Mouse (Mus musculus) lung, embryonic 14.5 days (tissue): ENCODE results near the gene Adgrl4. TPM values are rescaled to one million over a fixed set of nuclear protein-coding genes. Genes with fewer than 3 reads are reported as not detected.

Experiments
- ATAC-seq: fragments of 200-750 bp; cut with Nextera tagmentation; 2 replicates; pipeline ENCODE4 v1.8.0; 2017; ENCODE audit warnings: mild to moderate bottlenecking, moderate TSS enrichment, moderate library complexity; ENCODE audit not compliant: insufficient read depth
- DNase-seq: peaks from one replicate; pipeline ENCODE4 v3.0.0-alpha.2; 2015
- H3K27ac ChIP-seq: fragments of 300-500 bp; sonication (generic); 2 replicates; pipeline ENCODE4 v1.5.1; 2014; ENCODE audit warnings: low read depth, mild to moderate bottlenecking, moderate library complexity
- H3K27me3 ChIP-seq: fragments of 300-500 bp; sonication (generic); 2 replicates; pipeline ENCODE4 v1.6.1; 2014; ENCODE audit warnings: low read length, control low read depth; ENCODE audit not compliant: insufficient read depth
- H3K36me3 ChIP-seq: fragments of 300-500 bp; sonication (generic); 2 replicates; pipeline ENCODE4 v1.6.1; 2014; ENCODE audit warnings: control low read depth; ENCODE audit not compliant: insufficient read depth
- H3K4me1 ChIP-seq: fragments of 300-500 bp; sonication (generic); 2 replicates; pipeline ENCODE4 v1.6.1; 2014; ENCODE audit warnings: antibody characterized with exemption, control low read depth; ENCODE audit not compliant: insufficient read depth
- H3K4me2 ChIP-seq: fragments of 300-500 bp; sonication (generic); 2 replicates; pipeline ENCODE4 v1.6.1; 2014; ENCODE audit warnings: mild to moderate bottlenecking
- H3K4me3 ChIP-seq: fragments of 300-500 bp; sonication (generic); 2 replicates; pipeline ENCODE4 v1.5.1; 2014; ENCODE audit warnings: low read depth, low read length
- H3K9ac ChIP-seq: fragments of 300-500 bp; sonication (generic); 2 replicates; pipeline ENCODE4 v1.6.1; 2014
- H3K9me3 ChIP-seq: fragments of 300-500 bp; sonication (generic); 2 replicates; pipeline ENCODE4 v1.6.1; 2016; ENCODE audit warnings: low read depth, low read length, control low read depth
- CTCF ChIP-seq: IDR thresholded peaks from 2 replicates; pipeline ENCODE4 v1.5.1; 2016; ENCODE audit warnings: antibody characterized with exemption, low read depth
- WGBS: fragments of 180-500 bp; shearing (Covaris S2); extraction: QIAGEN DNeasy Blood & Tissue Kit; methylation state at CpG from one replicate; pipeline ENCODE4 v1.1.7; 2014; 5-methylcytosine and 5-hydroxymethylcytosine counted together
- polyA plus RNA-seq: library from polyadenylated mRNA; unstranded; fragments of >200 nt; fragmentation: Nextera tagmentation; extraction: Ambion mirVana; gene quantifications from 2 replicates; pipeline ENCODE4 v1.2.1, GENCODE M21; 2014

The Adgrl4 gene
- polyA plus RNA-seq, 1 experiment from 2014 or later = 15.9 TPM

DNA sequence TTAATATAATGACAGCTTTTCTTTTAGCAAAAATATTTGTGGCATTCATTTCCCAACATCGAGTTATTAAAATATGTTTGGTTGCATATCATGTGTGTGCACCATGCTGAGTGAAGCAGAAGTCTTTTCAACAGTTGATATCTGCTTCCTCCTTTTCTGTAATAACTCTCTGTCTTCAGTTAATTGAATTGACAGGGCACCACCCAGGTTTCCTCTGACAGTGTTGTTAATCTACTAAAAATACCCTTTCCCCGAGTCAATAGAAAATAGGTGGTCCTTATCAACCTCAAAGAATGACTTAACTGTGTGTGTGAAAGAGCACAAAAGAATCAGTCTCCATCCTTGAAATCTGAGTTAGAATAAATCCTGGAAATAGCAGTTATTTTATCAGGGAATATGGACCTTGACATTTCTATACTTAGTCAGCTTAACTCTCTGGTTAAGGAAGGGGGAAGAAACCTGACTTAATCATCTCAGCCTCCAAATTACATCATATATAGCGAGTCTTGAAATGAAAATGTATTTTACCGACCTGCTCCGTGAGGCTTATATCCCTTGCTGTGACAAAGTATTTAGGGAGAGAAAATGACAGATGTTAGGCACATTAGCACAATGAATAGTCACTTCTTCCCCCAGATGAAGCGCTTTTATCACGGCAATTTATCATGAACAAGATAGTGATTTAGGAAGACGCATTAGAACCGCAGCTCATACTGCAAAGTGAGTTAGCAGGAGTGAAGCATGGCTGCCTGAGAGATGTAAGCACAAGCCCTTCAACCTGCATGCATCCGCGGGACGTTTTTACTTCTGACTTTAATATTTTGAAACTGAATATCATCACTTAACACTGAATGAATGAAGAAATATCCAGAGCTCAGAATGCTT, 19.8 kb upstream of the Adgrl4 start:
- no peak for TF ChIP-seq CTCF
- Histone ChIP-seq H3K9me3 (no peaks in the 10 kb centered on the region), H3K4me2 (no peak overlapping the region), H3K27me3 (no peaks in the 10 kb centered on the region), H3K36me3 (no peaks in the 10 kb centered on the region), H3K4me3 (no peak overlapping the region), H3K4me1 (no peaks in the 10 kb centered on the region), H3K27ac (no peak overlapping the region), H3K9ac (no peak overlapping the region)
- DNase-seq (no peak), ATAC-seq (no peak)
- WGBS = 42% methylated on average over 12 of the region's 12 CpGs

DNA sequence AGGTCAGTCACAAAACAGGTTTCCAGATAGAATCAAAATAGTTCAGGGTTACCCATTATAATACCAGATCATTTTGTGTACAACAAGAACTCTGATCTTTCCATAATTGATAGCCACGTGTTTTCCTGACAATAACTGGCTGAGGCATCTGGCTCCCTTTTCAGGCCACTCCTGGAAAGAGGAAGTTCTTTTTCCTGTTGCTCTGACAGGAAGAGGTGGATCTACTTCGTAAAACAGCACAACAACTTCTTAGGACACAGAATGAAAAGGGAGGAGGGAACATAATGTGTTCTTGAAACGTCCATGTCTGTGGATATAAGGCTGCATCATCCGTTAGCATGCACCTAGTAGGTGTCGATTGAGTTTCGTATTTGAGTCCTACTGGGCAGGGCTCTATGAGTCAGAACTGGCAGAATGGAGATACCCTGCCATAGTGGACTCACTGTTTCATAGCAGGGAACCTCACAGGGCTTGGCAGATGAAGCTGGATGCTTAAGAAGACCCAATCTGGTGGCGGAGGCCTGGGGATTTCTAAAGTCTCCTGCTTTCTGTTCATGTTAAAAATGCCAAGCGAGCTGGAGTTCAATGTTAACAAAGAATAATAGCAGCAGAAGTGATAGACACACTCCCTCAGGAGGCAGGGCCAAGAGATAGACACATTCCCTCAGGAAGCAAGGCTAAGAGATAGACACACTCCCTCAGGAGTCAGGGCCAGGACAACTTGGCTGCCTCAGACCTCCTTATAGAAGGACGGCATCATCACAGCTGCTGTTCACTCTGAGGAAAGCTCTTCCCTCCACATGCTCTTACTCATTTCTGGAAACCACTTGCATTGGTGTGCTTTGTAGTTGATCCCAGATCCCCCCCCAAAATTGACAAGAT, 13.1 kb upstream of the Adgrl4 start:
- no peaks in the 10 kb centered on the region for H3K9me3 ChIP-seq
- H3K4me2 ChIP-seq = no peak overlapping the region
- no peak overlapping the region for H3K4me3 ChIP-seq
- DNase-seq (peak; percentile 32), ATAC-seq (no peak; the same call in 1 of the 2 replicates)
- no peaks in the 10 kb centered on the region for H3K27me3 ChIP-seq
- WGBS = 73% methylated on average over 9 of the region's 9 CpGs
- no peak overlapping the region for H3K27ac ChIP-seq
- no peak overlapping the region for H3K9ac ChIP-seq
- no peaks in the 10 kb centered on the region for H3K4me1 ChIP-seq
- H3K36me3 ChIP-seq = no peaks in the 10 kb centered on the region
- no peak for TF ChIP-seq CTCF

DNA sequence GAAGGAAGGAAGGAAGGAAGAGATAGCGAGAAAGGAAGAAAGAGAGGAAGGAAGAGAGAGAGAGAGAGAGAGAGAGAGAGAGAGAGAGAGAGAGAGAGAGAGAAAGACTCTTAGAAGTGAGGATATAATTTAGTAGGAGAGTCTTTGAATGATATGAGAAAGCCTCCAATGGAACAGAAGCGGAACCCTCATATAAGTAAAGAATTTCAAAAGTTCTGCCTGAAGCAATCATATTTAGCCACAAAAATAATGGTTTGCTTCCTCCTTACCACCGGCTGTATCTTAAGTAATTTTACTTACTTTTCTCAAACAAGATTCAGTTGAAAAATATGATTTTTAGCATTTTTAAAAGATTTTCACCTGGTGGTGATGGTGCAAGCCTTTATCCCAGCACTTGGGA, 7.6 kb upstream of the Adgrl4 start:
- Histone ChIP-seq H3K27ac (no peak overlapping the region), H3K4me2 (no peak overlapping the region), H3K4me1 (no peaks in the 10 kb centered on the region), H3K4me3 (no peak overlapping the region), H3K27me3 (no peaks in the 10 kb centered on the region), H3K9ac (no peak overlapping the region), H3K9me3 (no peaks in the 10 kb centered on the region), H3K36me3 (no peaks in the 10 kb centered on the region)
- WGBS = 93% methylated on average over 3 of the region's 3 CpGs
- DNase-seq = no peak
- ATAC-seq = no peak
- no peak for TF ChIP-seq CTCF

DNA sequence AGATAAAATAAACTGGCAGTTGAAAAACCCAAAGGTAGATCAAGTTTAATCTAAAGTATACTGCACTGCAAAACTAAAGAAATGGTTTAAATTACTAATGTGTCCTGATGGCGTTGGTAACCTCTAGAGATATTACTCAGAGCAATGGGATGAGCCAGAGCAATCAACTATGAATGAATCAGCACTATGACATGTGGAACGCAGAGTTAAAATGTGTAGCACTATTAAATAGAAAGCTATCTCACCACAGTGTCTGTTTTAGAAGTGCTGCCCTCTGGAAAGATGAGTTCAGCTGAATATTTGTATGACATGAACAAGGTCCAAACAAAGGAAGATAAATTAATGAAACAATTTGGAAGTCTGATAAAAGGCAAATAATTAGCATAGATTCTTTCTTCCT, 6.2 kb upstream of the Adgrl4 start:
- no peaks in the 10 kb centered on the region for H3K36me3 ChIP-seq
- H3K4me3 ChIP-seq = no peak overlapping the region
- ATAC-seq (no peak), DNase-seq (no peak)
- WGBS = 55% methylated on average over 2 of the region's 2 CpGs
- no peaks in the 10 kb centered on the region for H3K27me3 ChIP-seq
- no peak for TF ChIP-seq CTCF
- no peak overlapping the region for H3K27ac ChIP-seq
- H3K4me2 ChIP-seq = no peak overlapping the region
- H3K4me1 ChIP-seq = no peaks in the 10 kb centered on the region
- no peaks in the 10 kb centered on the region for H3K9me3 ChIP-seq
- no peak overlapping the region for H3K9ac ChIP-seq

DNA sequence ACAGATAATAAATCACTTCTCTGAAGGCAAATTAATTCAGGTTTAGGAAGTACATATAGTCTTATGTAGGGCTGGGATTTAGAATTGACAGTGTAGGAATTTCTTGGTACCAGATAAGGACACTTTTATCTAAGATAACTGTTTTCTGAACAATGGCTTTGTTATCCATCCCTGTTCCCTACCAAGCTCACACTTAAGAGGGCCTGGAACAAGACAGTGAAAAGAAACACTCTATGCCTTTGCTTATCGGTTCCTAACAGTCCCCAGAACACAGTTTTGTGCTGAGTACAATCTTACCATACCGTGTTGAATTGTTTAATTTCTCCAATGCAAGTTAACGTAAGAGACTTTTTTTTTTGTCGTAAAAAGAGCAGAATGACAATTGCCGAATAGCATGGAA, 677 bp downstream of the Adgrl4 start:
- no peak overlapping the region for H3K27ac ChIP-seq
- no peaks in the 10 kb centered on the region for H3K27me3 ChIP-seq
- H3K4me2 ChIP-seq = peak overlapping the region; percentile 60
- no peaks in the 10 kb centered on the region for H3K4me1 ChIP-seq
- WGBS = 39% methylated on average over 5 of the region's 5 CpGs
- ATAC-seq (no peak), DNase-seq (no peak)
- H3K4me3 ChIP-seq = no peak overlapping the region; the same call in 1 of the 2 replicates
- H3K36me3 ChIP-seq = no peaks in the 10 kb centered on the region
- TF ChIP-seq CTCF = no peak
- H3K9me3 ChIP-seq = no peaks in the 10 kb centered on the region
- H3K9ac ChIP-seq = no peak overlapping the region

DNA sequence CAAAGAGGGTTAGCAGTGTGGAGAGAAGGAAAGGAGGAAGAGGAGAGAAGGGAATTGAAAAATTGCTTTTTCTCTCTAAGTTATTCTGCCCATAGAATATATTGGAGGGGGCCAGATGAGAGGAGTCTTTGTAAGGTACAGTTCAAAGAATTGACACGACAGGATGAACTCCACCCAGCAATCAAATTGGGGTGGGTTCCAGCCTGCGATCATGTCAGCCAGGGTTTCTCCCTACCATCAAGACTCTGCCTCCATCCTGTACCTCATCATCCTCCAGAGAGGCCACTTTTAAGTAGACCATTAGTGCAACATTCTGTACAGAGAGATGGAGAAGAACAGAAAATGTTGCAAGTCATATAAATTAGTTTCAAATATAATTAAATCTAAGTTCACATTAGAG, 2.3 kb downstream of the Adgrl4 start:
- ATAC-seq (no peak), DNase-seq (no peak)
- no peaks in the 10 kb centered on the region for H3K4me1 ChIP-seq
- H3K27ac ChIP-seq = no peak overlapping the region
- no peak overlapping the region for H3K4me2 ChIP-seq
- no peak overlapping the region for H3K9ac ChIP-seq
- no peak for TF ChIP-seq CTCF
- no peaks in the 10 kb centered on the region for H3K36me3 ChIP-seq
- no peaks in the 10 kb centered on the region for H3K27me3 ChIP-seq
- H3K4me3 ChIP-seq = no peak overlapping the region
- WGBS = 68% methylated on average over 2 of the region's 2 CpGs
- H3K9me3 ChIP-seq = no peaks in the 10 kb centered on the region

DNA sequence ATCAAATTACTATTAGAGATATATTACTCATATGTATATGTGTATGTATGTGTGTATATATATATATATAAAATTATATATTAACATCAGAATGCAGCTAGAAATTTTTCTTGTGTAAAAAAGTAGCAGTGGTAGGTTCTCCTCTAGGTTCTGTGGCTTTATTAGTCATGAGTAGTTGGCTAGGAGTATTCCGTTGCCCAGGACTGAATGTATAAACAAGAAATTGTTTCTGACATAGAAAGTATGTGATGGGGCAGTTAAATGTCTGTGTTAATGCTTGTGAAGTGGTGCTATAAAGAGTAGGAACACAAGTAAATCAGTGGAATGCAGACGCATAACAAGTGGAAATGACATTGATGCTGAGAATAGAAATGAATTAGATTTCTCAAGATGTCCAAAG, 4.3 kb downstream of the Adgrl4 start:
- Histone ChIP-seq H3K4me3 (no peak overlapping the region), H3K9ac (no peak overlapping the region), H3K27ac (no peak overlapping the region), H3K36me3 (no peaks in the 10 kb centered on the region), H3K9me3 (no peaks in the 10 kb centered on the region), H3K27me3 (no peaks in the 10 kb centered on the region), H3K4me1 (no peaks in the 10 kb centered on the region), H3K4me2 (no peak overlapping the region)
- 66% methylated on average over 2 of the region's 2 CpGs for WGBS
- ATAC-seq (no peak), DNase-seq (no peak)
- TF ChIP-seq CTCF = no peak
